ENCODE assay signal across 34 mouse cellular contexts in the genomic region with DNA sequence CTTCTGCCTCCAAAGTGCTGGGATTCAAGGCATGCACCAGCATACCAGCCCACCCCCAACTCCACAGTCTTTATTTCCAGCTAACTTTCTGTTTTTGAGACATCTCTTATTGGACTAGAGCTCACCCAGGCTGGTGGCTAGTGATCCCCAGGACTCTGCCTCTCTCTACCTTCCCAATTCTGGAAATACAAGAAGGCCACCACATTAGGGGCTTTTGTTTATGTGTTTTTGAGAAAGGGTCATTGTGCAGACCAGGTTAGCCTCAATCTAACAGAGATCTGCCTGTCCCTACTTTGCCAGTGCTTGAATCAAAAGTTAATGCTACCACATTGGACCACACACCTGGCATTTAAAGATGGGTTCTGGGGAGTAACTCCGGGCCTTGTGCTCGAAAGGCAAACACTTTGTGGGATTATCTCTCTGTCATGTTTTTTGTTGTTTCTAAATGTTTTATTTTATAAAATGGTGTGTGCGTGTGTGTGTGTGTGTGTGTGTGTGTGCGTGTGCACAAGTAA.
"Had no signal": no experiment of that assay in that cellular context is flagged by ENCODE, and none has a peak within 500 bp of the region (broad histone marks: within the 10 kb centered on the region; RNA-seq: fewer than 3 reads in every experiment).

No protein-coding gene starts in this region.

- H3K9me3 ChIP-seq: heart, embryonic 10.5 days; heart, embryonic 12.5 days; heart, embryonic 13.5 days; heart, embryonic 15.5 days; hindbrain, embryonic 10.5 days; hindbrain, embryonic 12.5 days; hindbrain, embryonic 13.5 days; hindbrain, embryonic 15.5 days; intestine, embryonic 15.5 days; kidney, embryonic 15.5 days had no signal

- H3K9ac ChIP-seq: heart, embryonic 12.5 days; heart, embryonic 13.5 days; heart, embryonic 15.5 days; hindbrain, embryonic 12.5 days; hindbrain, embryonic 13.5 days; hindbrain, embryonic 14.5 days; hindbrain, embryonic 15.5 days; intestine, embryonic 15.5 days; kidney, embryonic 15.5 days had no signal

- H3K36me3 ChIP-seq: hindbrain, embryonic 10.5 days; hindbrain, embryonic 12.5 days; hindbrain, embryonic 13.5 days; hindbrain, embryonic 15.5 days; intestine, embryonic 15.5 days; kidney, embryonic 15.5 days had no signal

- H3K4me3 ChIP-seq: heart, embryonic 10.5 days; heart, embryonic 12.5 days; heart, embryonic 13.5 days; heart, embryonic 15.5 days; hindbrain, embryonic 10.5 days; hindbrain, embryonic 12.5 days; hindbrain, embryonic 13.5 days; hindbrain, embryonic 15.5 days; intestine, embryonic 15.5 days; kidney, embryonic 15.5 days; layer of hippocampus, adult 2 months had no signal

- H3K27me3 ChIP-seq: heart, embryonic 12.5 days; heart, embryonic 13.5 days; heart, embryonic 15.5 days; hindbrain, embryonic 12.5 days; intestine, embryonic 15.5 days; kidney, embryonic 15.5 days had no signal

- ATAC-seq: hindbrain, embryonic 16.5 days; hindbrain, postnatal 0 days; inflammation-experienced regulatory T-cells, adult 6 months; intestine, embryonic 15.5 days; intestine, embryonic 16.5 days; intestine, postnatal 0 days had no signal

- DNase-seq: heart, postnatal 10 days; heart, postnatal 14 days; heart, postnatal 36 days; heart, postnatal 4 days; kidney, adult 11 months; kidney, adult 18-20 months; kidney, adult 2 months; kidney, adult 8-10 months; kidney, adult 9 months; kidney, postnatal 10 days; kidney, postnatal 14 days; kidney, postnatal 25 days; kidney, postnatal 36 days; kidney, postnatal 4 days; layer of hippocampus, adult 9-11 months; layer of hippocampus, postnatal 36 days had no signal

- H3K27ac ChIP-seq: heart, embryonic 10.5 days; heart, embryonic 13.5 days; heart, embryonic 15.5 days; hindbrain, embryonic 10.5 days; hindbrain, embryonic 12.5 days; hindbrain, embryonic 13.5 days; hindbrain, embryonic 14.5 days; hindbrain, embryonic 15.5 days; hindbrain, postnatal 0 days; intestine, embryonic 15.5 days; kidney, embryonic 15.5 days; kidney, postnatal 0 days; layer of hippocampus, adult 2 months had no signal
